Mouse (Mus musculus) megakaryocyte, embryonic 14.5 days (primary cell): ENCODE data around the gene Reep3. TPM values are rescaled to one million over a fixed set of nuclear protein-coding genes. Genes with fewer than 3 reads are reported as not detected.
"Not testable (repeated sequence)": the region's sequence is repeated elsewhere in the genome, so short reads cannot be mapped to it uniquely, and the experiment has no call there.

Experiments
- H3K27me3 ChIP-seq: replicated peaks from 2 replicates; pipeline ENCODE3; 2012; ENCODE audit warnings: inconsistent platforms
- H3K36me3 ChIP-seq: replicated peaks from 2 replicates; pipeline ENCODE3; 2012; ENCODE audit warnings: low read length, inconsistent platforms, mixed read lengths
- H3K4me1 ChIP-seq: 2 replicates; pipeline ENCODE4 v1.6.1; 2012; ENCODE audit warnings: inconsistent platforms
- H3K4me3 ChIP-seq: replicated peaks from 2 replicates; pipeline ENCODE3; 2012; ENCODE audit warnings: moderate library complexity, mild to moderate bottlenecking, inconsistent platforms
- H3K9me3 ChIP-seq: 2 replicates; pipeline ENCODE4 v1.6.1; 2012; ENCODE audit warnings: inconsistent platforms
- FLI1 ChIP-seq: IDR thresholded peaks from 2 replicates; pipeline ENCODE4 v1.6.1; 2012; ENCODE audit warnings: low read length, inconsistent platforms, mixed read lengths
- GATA1 ChIP-seq: IDR thresholded peaks from 3 replicates; pipeline ENCODE4 v1.6.1; 2012; ENCODE audit warnings: mixed read lengths, low read length, inconsistent platforms, borderline replicate concordance
- polyA plus RNA-seq: library from polyadenylated mRNA; stranded (reverse); fragments of >175 nt; gene quantifications from 2 replicates; pipeline ENCODE4 v1.2.3, GENCODE M21; 2012; ENCODE audit warnings: low replicate concordance; ENCODE audit not compliant: insufficient read depth

Reep3 gene
- polyA plus RNA-seq, 1 experiment, result 0.97 TPM

- Histone ChIP-seq H3K27me3 (no peaks in the 10 kb centered on the region), H3K4me3 (no peak overlapping the region), H3K36me3 (peaks cover 11% of the 10 kb centered on the region), H3K4me1 (peaks cover 26% of the 10 kb centered on the region), H3K9me3 (peaks cover 20% of the 10 kb centered on the region)
- TF ChIP-seq FLI1, result no peak
- no peak for TF ChIP-seq GATA1
These were observed 94.3 kb downstream of the Reep3 start for GRCm38 (mm10) chr10:67002207-67003008.

- H3K4me3 ChIP-seq, H3K27me3 ChIP-seq: not testable (repeated sequence)
- Histone ChIP-seq H3K36me3 (peaks cover 11% of the 10 kb centered on the region), H3K9me3 (peaks cover 20% of the 10 kb centered on the region), H3K4me1 (peaks cover 23% of the 10 kb centered on the region)
These were observed 95.7 kb downstream of the Reep3 start for GRCm38 (mm10) chr10:67000958-67001615.

GRCm38 (mm10) chr10:67000136-67000535, 96.6 kb downstream of the Reep3 start:
- Histone ChIP-seq H3K27me3 (no peaks in the 10 kb centered on the region), H3K4me3 (no peak overlapping the region), H3K9me3 (peaks cover 20% of the 10 kb centered on the region), H3K4me1 (peaks cover 23% of the 10 kb centered on the region), H3K36me3 (peaks cover 11% of the 10 kb centered on the region)
- TF ChIP-seq FLI1 (no peak), GATA1 (no peak)

GRCm38 (mm10) chr10:66998770-66999169, 98.0 kb downstream of the Reep3 start:
- no peak overlapping the region for H3K4me3 ChIP-seq
- no peak for TF ChIP-seq FLI1
- no peak for TF ChIP-seq GATA1
- no peaks in the 10 kb centered on the region for H3K27me3 ChIP-seq
- peaks cover 11% of the 10 kb centered on the region for H3K36me3 ChIP-seq
- peaks cover 20% of the 10 kb centered on the region for H3K4me1 ChIP-seq
- peaks cover 20% of the 10 kb centered on the region for H3K9me3 ChIP-seq

GRCm38 (mm10) chr10:66995181-66995580, 101.6 kb downstream of the Reep3 start:
- no peak for TF ChIP-seq GATA1
- TF ChIP-seq FLI1, result no peak
- Histone ChIP-seq H3K27me3 (no peaks in the 10 kb centered on the region), H3K36me3 (no peaks in the 10 kb centered on the region), H3K9me3 (no peaks in the 10 kb centered on the region), H3K4me3 (no peak overlapping the region), H3K4me1 (peaks cover 14% of the 10 kb centered on the region)

- Histone ChIP-seq H3K36me3 (no peaks in the 10 kb centered on the region), H3K4me3 (no peak overlapping the region), H3K4me1 (peaks cover 14% of the 10 kb centered on the region), H3K27me3 (no peaks in the 10 kb centered on the region), H3K9me3 (peaks cover 6% of the 10 kb centered on the region)
- no peak for TF ChIP-seq FLI1
- TF ChIP-seq GATA1, result no peak
These were observed 102.3 kb downstream of the Reep3 start for GRCm38 (mm10) chr10:66994469-66994868.

GRCm38 (mm10) chr10:66992591-66992990, 104.2 kb downstream of the Reep3 start:
- TF ChIP-seq FLI1 (no peak), GATA1 (no peak)
- Histone ChIP-seq H3K9me3 (peaks cover 15% of the 10 kb centered on the region), H3K36me3 (no peaks in the 10 kb centered on the region), H3K4me3 (no peak overlapping the region), H3K27me3 (no peaks in the 10 kb centered on the region), H3K4me1 (peaks cover 9% of the 10 kb centered on the region)

GRCm38 (mm10) chr10:66990506-66990905, 106.2 kb downstream of the Reep3 start:
- peaks cover 9% of the 10 kb centered on the region for H3K4me1 ChIP-seq
- H3K27me3 ChIP-seq, result no peaks in the 10 kb centered on the region
- H3K9me3 ChIP-seq, result peaks cover 15% of the 10 kb centered on the region
- H3K4me3 ChIP-seq, result no peak overlapping the region
- no peaks in the 10 kb centered on the region for H3K36me3 ChIP-seq
- TF ChIP-seq FLI1 (no peak), GATA1 (no peak)

GRCm38 (mm10) chr10:66983043-66983442, 113.7 kb downstream of the Reep3 start:
- H3K4me3 ChIP-seq, result no peak overlapping the region
- peaks cover 18% of the 10 kb centered on the region for H3K9me3 ChIP-seq
- no peaks in the 10 kb centered on the region for H3K4me1 ChIP-seq
- TF ChIP-seq FLI1 (no peak), GATA1 (no peak)
- no peaks in the 10 kb centered on the region for H3K36me3 ChIP-seq
- no peaks in the 10 kb centered on the region for H3K27me3 ChIP-seq

GRCm38 (mm10) chr10:66978215-66978614, 118.5 kb downstream of the Reep3 start:
- Histone ChIP-seq H3K9me3 (0 out of 2 replicates have a peak, but pooled peaks cover 8% of the 10 kb centered on the region), H3K4me3 (no peak overlapping the region), H3K4me1 (no peaks in the 10 kb centered on the region), H3K36me3 (no peaks in the 10 kb centered on the region), H3K27me3 (no peaks in the 10 kb centered on the region)
- TF ChIP-seq GATA1 (no peak), FLI1 (no peak)
